Mouse (Mus musculus): ENCODE results near the gene Hsd3b7.
"Not testable (repeated sequence)": the region's sequence is repeated elsewhere in the genome, so short reads cannot be mapped to it uniquely, and the experiment has no call there.

DNA sequence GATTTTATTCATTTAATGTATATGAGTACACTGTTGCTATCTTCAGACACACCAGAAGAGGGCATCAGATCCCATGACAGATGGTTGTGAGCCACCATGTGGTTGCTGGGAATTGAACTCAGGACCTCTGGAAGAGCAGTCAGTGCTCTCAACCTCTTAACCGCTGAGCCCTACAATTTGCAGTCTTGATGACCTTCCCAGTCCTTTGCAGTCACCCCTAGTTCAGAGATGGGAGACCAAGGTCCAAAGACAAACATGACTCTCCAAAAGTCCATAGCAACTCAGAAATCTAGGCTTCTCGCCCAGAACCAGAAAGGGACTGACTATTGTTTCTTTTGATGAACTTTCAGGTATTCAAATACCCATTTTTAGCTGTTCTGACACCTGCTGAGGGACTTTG lies 39.6 kb downstream of the Hsd3b7 start:
- TF ChIP-seq TAL1, GATA1 (IDR thresholded peaks at IDR 0.05; ENCODE audit: low read length): not testable (repeated sequence)
